Mouse (Mus musculus): Measurements from ENCODE around the gene Eno3. TPM values are rescaled to one million over a fixed set of nuclear protein-coding genes. Genes with fewer than 3 reads are reported as not detected.

Gene Eno3
- total RNA-seq, 1 experiment, result 31.7 TPM

GRCm38 (mm10) chr11:70699722-70700556, 42.9 kb downstream of the Eno3 start, which contains the start of the genes Inca1 and Kif1c:
Gene Inca1 (minus strand): TSS chr11:70700155.
Gene Kif1c (plus strand): TSS chr11:70700548.
- peak within 1 kb of the TSS; percentile 89 for H3K9ac ChIP-seq (ENCODE audit: insufficient read depth, low read depth, low read length, poor library complexity, severe bottlenecking)
- DNase-seq (ENCODE audit: low read depth, low spot score), result peak; percentile 80
- in situ Hi-C loops (cut with MboI; ENCODE audit: low sequenced_read_pairs in 2 of 2, unreplicated experiment in 2 of 2), result no loop called here
- H3K4me1 ChIP-seq (ENCODE audit: control insufficient read depth in 2 of 2, insufficient read depth in 2 of 2, low read length in 2 of 2, poor library complexity in 1 of 2), result peaks cover 0 to 10% of the 10 kb centered on the region in 2 experiments; a peak in 2 of 4 replicates
- no peaks in the 10 kb centered on the region for H3K9me3 ChIP-seq (ENCODE audit: control insufficient read depth, insufficient read depth, low read depth, low read length)
- H3K36me3 ChIP-seq (ENCODE audit: control insufficient read depth, insufficient read depth, low read length, poor library complexity, severe bottlenecking), result peaks cover 10% of the 10 kb centered on the region
- TF ChIP-seq HCFC1 (IDR thresholded peaks at IDR 0.05; ENCODE audit: borderline replicate concordance, insufficient read depth, low read length) (0 out of 2 replicates have a peak, but pooled peaks have one; percentile 53), ZC3H11A (IDR thresholded peaks at IDR 0.05; ENCODE audit: borderline replicate concordance, low read depth, low read length) (no peak)
- peak within 1 kb of the TSS; percentile 84 for H3K27ac ChIP-seq (ENCODE audit: insufficient read depth, low read depth, low read length, poor library complexity, severe bottlenecking)
- H3K4me3 ChIP-seq (ENCODE audit: insufficient read depth in 1 of 2, low read depth in 1 of 2, low read length in 2 of 2, poor library complexity in 1 of 2, severe bottlenecking in 1 of 2), result peak within 1 kb of the TSS; percentile 90 to 100

GRCm38 (mm10) chr11:70700613-70701012, 43.6 kb downstream of the Eno3 start:
- no peak for TF ChIP-seq ZNF384 (IDR thresholded peaks at IDR 0.05; ENCODE audit: low read depth, low read length)
- TF ChIP-seq CHD2 (IDR thresholded peaks at IDR 0.05; ENCODE audit: low read depth, low read length), result no peak
- TF ChIP-seq MAFK (IDR thresholded peaks at IDR 0.05; ENCODE audit: insufficient read depth, low read depth, low read length), result no peak
- TF ChIP-seq HCFC1 (IDR thresholded peaks at IDR 0.05; ENCODE audit: borderline replicate concordance, insufficient read depth, low read length), result peak; percentile 47; the same call in 1 of the 2 replicates
- Histone ChIP-seq H3K36me3 (ENCODE audit: control insufficient read depth, insufficient read depth, low read length, poor library complexity, severe bottlenecking) (peaks cover 16% of the 10 kb centered on the region), H3K4me3 (ENCODE audit: insufficient read depth in 1 of 2, low read depth in 1 of 2, low read length in 2 of 2, poor library complexity in 1 of 2, severe bottlenecking in 1 of 2) (peak overlapping the region; percentile 90 to 100), H3K27ac (ENCODE audit: insufficient read depth, low read depth, low read length, poor library complexity, severe bottlenecking) (peak overlapping the region; percentile 59), H3K4me1 (ENCODE audit: control insufficient read depth in 2 of 2, insufficient read depth in 2 of 2, low read length in 2 of 2, poor library complexity in 1 of 2) (peaks cover 0 to 13% of the 10 kb centered on the region in 2 experiments; a peak in 2 of 4 replicates), H3K9ac (ENCODE audit: insufficient read depth, low read depth, low read length, poor library complexity, severe bottlenecking) (peak overlapping the region; percentile 89), H3K9me3 (ENCODE audit: control insufficient read depth, insufficient read depth, low read depth, low read length) (no peaks in the 10 kb centered on the region)
- in situ Hi-C loops (cut with MboI; ENCODE audit: low sequenced_read_pairs in 2 of 2, unreplicated experiment in 2 of 2), result no loop called here
- DNase-seq (ENCODE audit: low read depth, low spot score), result no peak

GRCm38 (mm10) chr11:70701221-70701955, 44.4 kb downstream of the Eno3 start:
- Histone ChIP-seq H3K9ac (ENCODE audit: insufficient read depth, low read depth, low read length, poor library complexity, severe bottlenecking) (peak overlapping the region; percentile 89), H3K4me3 (ENCODE audit: insufficient read depth in 1 of 2, low read depth in 1 of 2, low read length in 2 of 2, poor library complexity in 1 of 2, severe bottlenecking in 1 of 2) (peak overlapping the region; percentile 90 to 100), H3K27ac (ENCODE audit: insufficient read depth, low read depth, low read length, poor library complexity, severe bottlenecking) (no peak overlapping the region), H3K9me3 (ENCODE audit: control insufficient read depth, insufficient read depth, low read depth, low read length) (no peaks in the 10 kb centered on the region), H3K4me1 (ENCODE audit: control insufficient read depth in 2 of 2, insufficient read depth in 2 of 2, low read length in 2 of 2, poor library complexity in 1 of 2) (peaks cover 0 to 14% of the 10 kb centered on the region in 2 experiments; a peak in 2 of 4 replicates), H3K36me3 (ENCODE audit: control insufficient read depth, insufficient read depth, low read length, poor library complexity, severe bottlenecking) (peaks cover 23% of the 10 kb centered on the region)
- TF ChIP-seq ZNF384 (IDR thresholded peaks at IDR 0.05; ENCODE audit: low read depth, low read length) (no peak), HCFC1 (IDR thresholded peaks at IDR 0.05; ENCODE audit: borderline replicate concordance, insufficient read depth, low read length) (no peak), CHD2 (IDR thresholded peaks at IDR 0.05; ENCODE audit: low read depth, low read length) (no peak), ZC3H11A (IDR thresholded peaks at IDR 0.05; ENCODE audit: borderline replicate concordance, low read depth, low read length) (no peak), MAFK (IDR thresholded peaks at IDR 0.05; ENCODE audit: insufficient read depth, low read depth, low read length) (no peak)
- in situ Hi-C loops (cut with MboI; ENCODE audit: low sequenced_read_pairs in 2 of 2, unreplicated experiment in 2 of 2), result no loop called here
- DNase-seq (ENCODE audit: low read depth, low spot score), result no peak

GRCm38 (mm10) chr11:70701984-70702733, 45.2 kb downstream of the Eno3 start:
- TF ChIP-seq CHD2 (IDR thresholded peaks at IDR 0.05; ENCODE audit: low read depth, low read length) (no peak), HCFC1 (IDR thresholded peaks at IDR 0.05; ENCODE audit: borderline replicate concordance, insufficient read depth, low read length) (no peak), ZNF384 (IDR thresholded peaks at IDR 0.05; ENCODE audit: low read depth, low read length) (no peak), MAFK (IDR thresholded peaks at IDR 0.05; ENCODE audit: insufficient read depth, low read depth, low read length) (no peak), ZC3H11A (IDR thresholded peaks at IDR 0.05; ENCODE audit: borderline replicate concordance, low read depth, low read length) (no peak)
- Histone ChIP-seq H3K4me3 (ENCODE audit: insufficient read depth in 1 of 2, low read depth in 1 of 2, low read length in 2 of 2, poor library complexity in 1 of 2, severe bottlenecking in 1 of 2) (no peak overlapping the region), H3K9me3 (ENCODE audit: control insufficient read depth, insufficient read depth, low read depth, low read length) (no peaks in the 10 kb centered on the region), H3K27ac (ENCODE audit: insufficient read depth, low read depth, low read length, poor library complexity, severe bottlenecking) (no peak overlapping the region), H3K9ac (ENCODE audit: insufficient read depth, low read depth, low read length, poor library complexity, severe bottlenecking) (no peak overlapping the region), H3K36me3 (ENCODE audit: control insufficient read depth, insufficient read depth, low read length, poor library complexity, severe bottlenecking) (peaks cover 30% of the 10 kb centered on the region), H3K4me1 (ENCODE audit: control insufficient read depth in 2 of 2, insufficient read depth in 2 of 2, low read length in 2 of 2, poor library complexity in 1 of 2) (peaks cover 0 to 14% of the 10 kb centered on the region in 2 experiments; a peak in 2 of 4 replicates)
- in situ Hi-C loops (cut with MboI; ENCODE audit: low sequenced_read_pairs in 2 of 2, unreplicated experiment in 2 of 2), result no loop called here
- DNase-seq (ENCODE audit: low read depth, low spot score), result no peak

Data from ES-E14 (cell line).